Mouse (Mus musculus) small intestine, adult 2 months (tissue): ENCODE results near the gene Snu13.

Source experiments
- CTCF ChIP-seq: fragments of 200-500 bp; IDR thresholded peaks from 2 replicates; pipeline ENCODE4 v1.5.1; 2012; ENCODE audit warnings: low read depth, mild to moderate bottlenecking, control low read depth, inconsistent platforms, low read length, moderate library complexity, mixed read lengths; ENCODE audit not compliant: insufficient replicate concordance, insufficient read length; ENCODE audit errors: extremely low read depth
- POLR2A ChIP-seq: fragments of 200-500 bp; IDR thresholded peaks from 2 replicates; pipeline ENCODE4 v1.6.1; 2012; ENCODE audit warnings: low read depth, mild to moderate bottlenecking, control low read depth, inconsistent platforms, low read length, moderate library complexity

GRCm38 (mm10) chr15:82073490-82073889 lies 26.1 kb upstream of the Snu13 start:
- no peak for TF ChIP-seq POLR2A
- no peak for TF ChIP-seq CTCF
